Mouse (Mus musculus): Measurements from ENCODE around the gene Arhgap10. TPM values are rescaled to one million over a fixed set of nuclear protein-coding genes. Genes with fewer than 3 reads are reported as not detected.

Gene Arhgap10
- polyA plus RNA-seq, 1 experiment: 22.4 TPM

- Histone ChIP-seq H3K4me3 (ENCODE audit: insufficient read depth, low read length) (no peak overlapping the region), H3K27ac (ENCODE audit: insufficient read depth, low read length) (no peak overlapping the region), H3K4me1 (ENCODE audit: control insufficient read depth, insufficient read depth, low read length) (peaks cover 3% of the 10 kb centered on the region; the same call in 1 of the 2 replicates)
- no peak for TF ChIP-seq POLR2A (IDR thresholded peaks at IDR 0.05; ENCODE audit: extremely low read depth, insufficient read depth, low read length)
- no peak for TF ChIP-seq CTCF (IDR thresholded peaks at IDR 0.05; ENCODE audit: extremely low read depth, insufficient read depth, low read length)
Observed at GRCm38 (mm10) chr8:77278246-77278645, 239.5 kb downstream of the Arhgap10 start.

- no peaks in the 10 kb centered on the region for H3K4me1 ChIP-seq (ENCODE audit: control insufficient read depth, insufficient read depth, low read length)
- H3K27ac ChIP-seq (ENCODE audit: insufficient read depth, low read length): no peak overlapping the region
- TF ChIP-seq POLR2A (IDR thresholded peaks at IDR 0.05; ENCODE audit: extremely low read depth, insufficient read depth, low read length) (no peak), CTCF (IDR thresholded peaks at IDR 0.05; ENCODE audit: extremely low read depth, insufficient read depth, low read length) (no peak)
- H3K4me3 ChIP-seq (ENCODE audit: insufficient read depth, low read length): no peak overlapping the region
Observed at GRCm38 (mm10) chr8:77276827-77277226, 240.9 kb downstream of the Arhgap10 start.

GRCm38 (mm10) chr8:77275571-77275970 lies 242.2 kb downstream of the Arhgap10 start:
- TF ChIP-seq POLR2A (IDR thresholded peaks at IDR 0.05; ENCODE audit: extremely low read depth, insufficient read depth, low read length) (no peak), CTCF (IDR thresholded peaks at IDR 0.05; ENCODE audit: extremely low read depth, insufficient read depth, low read length) (no peak)

GRCm38 (mm10) chr8:77272136-77272535 lies 245.6 kb downstream of the Arhgap10 start:
- Histone ChIP-seq H3K4me1 (ENCODE audit: control insufficient read depth, insufficient read depth, low read length) (no peaks in the 10 kb centered on the region), H3K27ac (ENCODE audit: insufficient read depth, low read length) (no peak overlapping the region), H3K4me3 (ENCODE audit: insufficient read depth, low read length) (no peak overlapping the region)
- no peak for TF ChIP-seq POLR2A (IDR thresholded peaks at IDR 0.05; ENCODE audit: extremely low read depth, insufficient read depth, low read length)
- no peak for TF ChIP-seq CTCF (IDR thresholded peaks at IDR 0.05; ENCODE audit: extremely low read depth, insufficient read depth, low read length)

More at GRCm38 (mm10) chr8:77275571-77275970, 242.2 kb downstream of the Arhgap10 start:
- Histone ChIP-seq H3K27ac (ENCODE audit: insufficient read depth, low read length) (no peak overlapping the region), H3K4me3 (ENCODE audit: insufficient read depth, low read length) (no peak overlapping the region), H3K4me1 (ENCODE audit: control insufficient read depth, insufficient read depth, low read length) (no peaks in the 10 kb centered on the region)

GRCm38 (mm10) chr8:77267941-77268405 lies 249.8 kb downstream of the Arhgap10 start:
- TF ChIP-seq POLR2A (IDR thresholded peaks at IDR 0.05; ENCODE audit: extremely low read depth, insufficient read depth, low read length) (no peak), CTCF (IDR thresholded peaks at IDR 0.05; ENCODE audit: extremely low read depth, insufficient read depth, low read length) (no peak)
- H3K4me3 ChIP-seq (ENCODE audit: insufficient read depth, low read length): no peak overlapping the region
- no peak overlapping the region for H3K27ac ChIP-seq (ENCODE audit: insufficient read depth, low read length)
- no peaks in the 10 kb centered on the region for H3K4me1 ChIP-seq (ENCODE audit: control insufficient read depth, insufficient read depth, low read length)

- H3K27ac ChIP-seq (ENCODE audit: insufficient read depth, low read length): no peak overlapping the region
- TF ChIP-seq POLR2A (IDR thresholded peaks at IDR 0.05; ENCODE audit: extremely low read depth, insufficient read depth, low read length) (no peak), CTCF (IDR thresholded peaks at IDR 0.05; ENCODE audit: extremely low read depth, insufficient read depth, low read length) (no peak)
- H3K4me3 ChIP-seq (ENCODE audit: insufficient read depth, low read length): no peak overlapping the region
- peaks cover 1% of the 10 kb centered on the region; the same call in 1 of the 2 replicates for H3K4me1 ChIP-seq (ENCODE audit: control insufficient read depth, insufficient read depth, low read length)
Observed at GRCm38 (mm10) chr8:77262216-77263009, 255.3 kb downstream of the Arhgap10 start.

- Histone ChIP-seq H3K4me1 (ENCODE audit: control insufficient read depth, insufficient read depth, low read length) (peaks cover 7% of the 10 kb centered on the region), H3K4me3 (ENCODE audit: insufficient read depth, low read length) (no peak overlapping the region), H3K27ac (ENCODE audit: insufficient read depth, low read length) (no peak overlapping the region)
- TF ChIP-seq CTCF (IDR thresholded peaks at IDR 0.05; ENCODE audit: extremely low read depth, insufficient read depth, low read length) (no peak), POLR2A (IDR thresholded peaks at IDR 0.05; ENCODE audit: extremely low read depth, insufficient read depth, low read length) (no peak)
Observed at GRCm38 (mm10) chr8:77261215-77261614, 256.5 kb downstream of the Arhgap10 start.

GRCm38 (mm10) chr8:77257085-77257451 lies 260.7 kb downstream of the Arhgap10 start:
- Histone ChIP-seq H3K27ac (ENCODE audit: insufficient read depth, low read length) (peak overlapping the region; percentile 71), H3K4me1 (ENCODE audit: control insufficient read depth, insufficient read depth, low read length) (peaks cover 11% of the 10 kb centered on the region), H3K4me3 (ENCODE audit: insufficient read depth, low read length) (no peak overlapping the region)
- TF ChIP-seq POLR2A (IDR thresholded peaks at IDR 0.05; ENCODE audit: extremely low read depth, insufficient read depth, low read length) (no peak), CTCF (IDR thresholded peaks at IDR 0.05; ENCODE audit: extremely low read depth, insufficient read depth, low read length) (no peak)

- Histone ChIP-seq H3K27ac (ENCODE audit: insufficient read depth, low read length) (peak overlapping the region; percentile 71), H3K4me1 (ENCODE audit: control insufficient read depth, insufficient read depth, low read length) (peaks cover 11% of the 10 kb centered on the region), H3K4me3 (ENCODE audit: insufficient read depth, low read length) (no peak overlapping the region)
- TF ChIP-seq CTCF (IDR thresholded peaks at IDR 0.05; ENCODE audit: extremely low read depth, insufficient read depth, low read length) (no peak), POLR2A (IDR thresholded peaks at IDR 0.05; ENCODE audit: extremely low read depth, insufficient read depth, low read length) (no peak)
Observed at GRCm38 (mm10) chr8:77256450-77257084, 261.2 kb downstream of the Arhgap10 start.
